In the genomic region with DNA sequence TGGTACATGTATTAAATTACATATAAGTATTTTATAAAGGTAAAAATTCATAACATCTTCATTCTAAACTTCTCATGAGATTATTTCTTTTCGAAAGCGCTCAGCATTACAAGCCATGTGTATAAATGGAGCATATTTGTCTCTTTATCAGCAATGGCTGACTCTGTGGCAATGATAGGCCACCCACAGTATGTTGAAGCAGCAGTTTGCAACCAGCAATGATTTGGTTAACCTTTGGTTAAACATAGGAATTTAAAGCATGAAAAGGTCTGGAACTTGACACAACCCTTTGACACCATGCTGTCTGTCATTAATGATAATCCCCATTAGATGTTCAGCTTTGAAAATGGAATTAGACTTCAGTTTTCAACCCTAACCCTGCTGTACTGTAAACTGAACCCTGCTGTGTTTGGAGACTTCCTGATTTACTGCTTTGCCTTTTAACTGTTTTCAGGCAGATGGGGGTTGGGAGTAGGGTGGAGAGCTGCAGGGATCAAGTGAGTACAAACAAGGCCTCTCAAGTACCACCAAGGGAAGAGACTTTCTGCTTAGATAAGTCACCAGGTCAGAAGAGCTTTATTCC, we compare ENCODE assay signal across 15 mouse cellular contexts.
DNase-seq lines count a peak whose midpoint lies in the region; ATAC-seq and TF ChIP-seq lines count a peak whose summit lies in the region.
"Had no signal": no experiment of that assay in that cellular context is flagged by ENCODE, and none has a peak within 500 bp of the region (broad histone marks: within the 10 kb centered on the region; RNA-seq: fewer than 3 reads in every experiment).

No protein-coding gene starts in this region.

- TF ChIP-seq POLR2A in heart, adult 2 months (IDR thresholded peaks at IDR 0.05; ENCODE audit: insufficient read depth, low read depth, low read length): no peak

- H3K4me1 ChIP-seq in neural tube, embryonic 15.5 days: no peaks in the 10 kb centered on the region
- no peaks in the 10 kb centered on the region for H3K4me1 ChIP-seq in embryonic facial prominence, embryonic 14.5 days (ENCODE audit: control insufficient read depth, insufficient read depth, low read length)
- H3K4me1 ChIP-seq in kidney, postnatal 0 days (replicated peaks; ENCODE audit: insufficient read depth, low read length): no peaks in the 10 kb centered on the region
- no peaks in the 10 kb centered on the region for H3K4me1 ChIP-seq in heart, adult 2 months (ENCODE audit: control insufficient read depth, insufficient read depth, low read length)
- H3K4me1 ChIP-seq: forebrain, embryonic 15.5 days; heart, embryonic 12.5 days; stomach, embryonic 15.5 days had no signal

- H3K79me2 ChIP-seq in heart, adult 2 months (replicated peaks; ENCODE audit: control insufficient read depth, insufficient read depth, low read length): no peaks in the 10 kb centered on the region

- H3K4me2 ChIP-seq in neural tube, embryonic 15.5 days: no peak overlapping the region
- H3K4me2 ChIP-seq in embryonic facial prominence, embryonic 14.5 days (ENCODE audit: low read depth, low read length): no peak overlapping the region
- no peak overlapping the region for H3K4me2 ChIP-seq in kidney, postnatal 0 days (ENCODE audit: low read length)
- H3K4me2 ChIP-seq: forebrain, embryonic 15.5 days; heart, embryonic 12.5 days; midbrain, embryonic 11.5 days; stomach, embryonic 15.5 days had no signal

- H3K27me3 ChIP-seq in neural tube, embryonic 15.5 days (replicated peaks): no peaks in the 10 kb centered on the region
- H3K27me3 ChIP-seq in embryonic facial prominence, embryonic 14.5 days (replicated peaks; ENCODE audit: control insufficient read depth, insufficient read depth, low read length): no peaks in the 10 kb centered on the region
- no peaks in the 10 kb centered on the region for H3K27me3 ChIP-seq in kidney, postnatal 0 days (ENCODE audit: insufficient read depth, low read length)
- no peaks in the 10 kb centered on the region for H3K27me3 ChIP-seq in heart, adult 2 months (ENCODE audit: control insufficient read depth, insufficient read depth, low read length)
- H3K27me3 ChIP-seq: forebrain, embryonic 15.5 days; heart, embryonic 12.5 days; stomach, embryonic 15.5 days had no signal

- intact Hi-C loops in heart, adult 2 months (cut with DNase I): no loop called here

- no peaks in the 10 kb centered on the region for H3K9me3 ChIP-seq in neural tube, embryonic 15.5 days (replicated peaks)
- H3K9me3 ChIP-seq in embryonic facial prominence, embryonic 14.5 days (ENCODE audit: control insufficient read depth, low read length): no peaks in the 10 kb centered on the region
- no peaks in the 10 kb centered on the region for H3K9me3 ChIP-seq in kidney, postnatal 0 days (replicated peaks; ENCODE audit: low read length)
- H3K9me3 ChIP-seq: forebrain, embryonic 15.5 days; heart, embryonic 12.5 days; stomach, embryonic 15.5 days had no signal

- H3K9ac ChIP-seq in neural tube, embryonic 15.5 days (replicated peaks): no peak overlapping the region
- H3K9ac ChIP-seq in embryonic facial prominence, embryonic 14.5 days (ENCODE audit: low read depth, low read length): no peak overlapping the region
- no peak overlapping the region for H3K9ac ChIP-seq in kidney, postnatal 0 days (ENCODE audit: low read depth, low read length)
- H3K9ac ChIP-seq in heart, adult 2 months (ENCODE audit: low read depth, low read length): no peak overlapping the region
- H3K9ac ChIP-seq: forebrain, embryonic 15.5 days; heart, embryonic 12.5 days; liver, embryonic 14.5 days; stomach, embryonic 15.5 days had no signal

- TF ChIP-seq EP300 in heart, adult 2 months (IDR thresholded peaks at IDR 0.05; ENCODE audit: insufficient read depth, low read depth, low read length): no peak

- DNase-seq in neural tube, embryonic 10.5 days (ENCODE audit: extremely low spot score, low spot score): peak; percentile 24
- DNase-seq in embryonic facial prominence, embryonic 14.5 days (ENCODE audit: low spot score): peak; percentile 5
- peak; percentile 84 for DNase-seq in kidney, postnatal 0 days (ENCODE audit: low spot score)
- DNase-seq in heart, adult 2 months: no peak
- DNase-seq in natural killer cell, adult 2 months (ENCODE audit: low spot score in 2 of 2): no peak
- DNase-seq in thymus, postnatal 14 days: no peak
- DNase-seq: cerebellum, adult 9-10 months; right cerebral cortex, adult 18-20 months; spleen, adult 18-20 months had no signal

- no peak for ATAC-seq in neural tube, embryonic 15.5 days (ENCODE audit: low FRiP score)
- no peak for ATAC-seq in embryonic facial prominence, embryonic 14.5 days (ENCODE audit: low read depth)
- ATAC-seq in kidney, postnatal 0 days (replicated peaks; ENCODE audit: low FRiP score, low read depth): peak; percentile 49
- ATAC-seq: forebrain, embryonic 15.5 days had no signal

- no peak for TF ChIP-seq CTCF in kidney, postnatal 0 days (IDR thresholded peaks at IDR 0.05; ENCODE audit: low read depth)
- TF ChIP-seq CTCF in heart, adult 2 months (IDR thresholded peaks at IDR 0.05): no peak

- H3K36me3 ChIP-seq in neural tube, embryonic 15.5 days: no peaks in the 10 kb centered on the region
- no peaks in the 10 kb centered on the region for H3K36me3 ChIP-seq in embryonic facial prominence, embryonic 14.5 days (ENCODE audit: control insufficient read depth, insufficient read depth, low read length)
- H3K36me3 ChIP-seq in kidney, postnatal 0 days (ENCODE audit: insufficient read depth, low read length): no peaks in the 10 kb centered on the region
- no peaks in the 10 kb centered on the region for H3K36me3 ChIP-seq in heart, adult 2 months (ENCODE audit: control insufficient read depth, insufficient read depth, low read length)
- H3K36me3 ChIP-seq: forebrain, embryonic 15.5 days; heart, embryonic 12.5 days; stomach, embryonic 15.5 days had no signal

- WGBS in neural tube, embryonic 15.5 days: 93% methylated on average over 2 of the region's 2 CpGs
- 86% methylated on average over 2 of the region's 2 CpGs for WGBS in embryonic facial prominence, embryonic 14.5 days
- WGBS in kidney, postnatal 0 days: 87% methylated on average over 2 of the region's 2 CpGs
- WGBS in heart, adult 2 months: 89% methylated on average over 2 of the region's 2 CpGs

- no peak overlapping the region for H3K27ac ChIP-seq in neural tube, embryonic 15.5 days (replicated peaks)
- H3K27ac ChIP-seq in embryonic facial prominence, embryonic 14.5 days (replicated peaks; ENCODE audit: low read depth, low read length): no peak overlapping the region
- no peak overlapping the region for H3K27ac ChIP-seq in kidney, postnatal 0 days
- no peak overlapping the region for H3K27ac ChIP-seq in heart, adult 2 months
- H3K27ac ChIP-seq: forebrain, embryonic 15.5 days; liver, embryonic 14.5 days; stomach, embryonic 15.5 days had no signal

- H3K4me3 ChIP-seq in neural tube, embryonic 15.5 days (replicated peaks): no peak overlapping the region
- H3K4me3 ChIP-seq in embryonic facial prominence, embryonic 14.5 days (ENCODE audit: low read depth, low read length): no peak overlapping the region
- no peak overlapping the region for H3K4me3 ChIP-seq in kidney, postnatal 0 days (replicated peaks; ENCODE audit: low read depth, low read length)
- H3K4me3 ChIP-seq in heart, adult 2 months: no peak overlapping the region
- H3K4me3 ChIP-seq: forebrain, embryonic 15.5 days; heart, embryonic 12.5 days; stomach, embryonic 15.5 days had no signal

Comparison
In these comparisons a context has a peak if more than half of its experiments do, and no peak if none do; other contexts are left out.
1. DNase-seq: peak in neural tube, embryonic 10.5 days (single experiment), embryonic facial prominence, embryonic 14.5 days (single experiment) and kidney, postnatal 0 days (single experiment); none in heart, adult 2 months (0 of 2), natural killer cell, adult 2 months (0 of 2) and thymus, postnatal 14 days (single experiment).